Mouse (Mus musculus) heart, postnatal 10 days (tissue): ENCODE measurements around the gene Taf1b. TPM values are rescaled to one million over a fixed set of nuclear protein-coding genes. Genes with fewer than 3 reads are reported as not detected.

ENCODE experiments used
- DNase-seq, 2 experiments: peaks; one replicate each; pipeline ENCODE4 v3.0.0; 2021
- intact Hi-C: fragments of 180-260 bp; cut with DNase I; formaldehyde crosslinking; loops from one replicate; pipeline ENCODE4 v1.15.1; 2025
- total RNA-seq, 2 experiments: library from RNA; stranded (reverse); gene quantifications; 2 replicates each; pipeline ENCODE4 v1.2.3; 2021

Taf1b gene
- total RNA-seq, 2 experiments from 2014 or later, result 12.2 to 12.5 TPM

DNA sequence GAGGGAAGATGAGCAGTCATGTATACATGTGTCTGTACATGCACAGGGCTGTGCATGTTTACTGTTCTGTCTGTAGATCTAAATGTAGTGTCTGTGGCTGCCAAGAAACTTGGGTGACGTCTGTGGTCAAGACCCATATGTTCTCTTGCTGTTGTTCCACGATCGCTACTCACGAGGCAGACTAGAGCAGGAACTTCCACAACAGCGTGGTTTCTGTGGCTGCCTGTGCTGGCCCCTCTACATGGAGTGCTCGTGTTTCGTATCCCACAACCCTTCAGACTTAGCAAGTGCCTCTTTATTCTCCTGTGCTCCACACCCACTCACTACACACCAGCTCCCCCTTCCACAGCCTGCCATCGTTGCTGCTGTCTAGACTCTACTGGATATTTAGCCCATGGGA is 49.5 kb downstream of the Taf1b start:
- no peak for DNase-seq
- intact Hi-C loops, result no loop called here

DNA sequence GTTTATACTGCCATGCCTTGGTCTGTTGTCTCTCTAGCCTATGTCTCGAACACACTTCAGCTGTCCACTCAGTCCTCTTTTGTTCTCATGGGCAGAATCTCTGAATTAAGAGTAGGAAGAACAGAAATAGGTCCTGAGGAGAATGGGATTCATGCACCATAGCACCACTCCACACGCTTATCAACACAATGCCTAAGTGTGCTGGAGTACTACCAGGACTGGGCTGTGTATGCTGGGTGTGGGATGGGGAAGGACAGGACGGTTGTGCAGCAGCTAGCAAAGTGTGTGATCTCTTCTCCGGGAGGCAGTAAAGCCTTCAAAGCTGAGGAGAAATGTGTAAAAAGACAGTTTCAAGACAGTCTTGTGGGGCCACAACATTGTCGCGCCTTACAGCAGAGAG is 50.7 kb downstream of the Taf1b start:
- intact Hi-C loops, result no loop called here

DNA sequence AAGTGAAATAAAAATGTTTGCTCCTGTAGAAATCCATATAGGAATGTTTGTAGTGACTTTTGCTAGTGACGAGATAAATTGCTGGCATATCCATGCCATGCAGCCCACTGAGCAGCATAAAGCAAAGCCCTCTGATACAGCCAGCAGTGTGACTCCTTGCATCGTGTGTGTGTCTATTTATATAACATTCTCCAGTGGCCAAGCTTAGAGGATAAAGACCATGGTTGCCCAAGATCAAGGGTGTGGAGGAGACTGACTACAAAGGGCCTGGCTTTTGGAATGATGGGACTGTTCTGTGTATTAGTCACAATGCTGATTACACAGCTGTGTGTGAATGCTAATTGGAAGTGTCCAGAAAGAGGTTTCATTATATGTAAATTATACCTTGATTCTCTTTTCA is 54.4 kb downstream of the Taf1b start:
- DNase-seq, result peak in 1 of 2 experiments; percentile 13

More for the DNA sequence above, 50.7 kb downstream of the Taf1b start:
- no peak for DNase-seq

DNA sequence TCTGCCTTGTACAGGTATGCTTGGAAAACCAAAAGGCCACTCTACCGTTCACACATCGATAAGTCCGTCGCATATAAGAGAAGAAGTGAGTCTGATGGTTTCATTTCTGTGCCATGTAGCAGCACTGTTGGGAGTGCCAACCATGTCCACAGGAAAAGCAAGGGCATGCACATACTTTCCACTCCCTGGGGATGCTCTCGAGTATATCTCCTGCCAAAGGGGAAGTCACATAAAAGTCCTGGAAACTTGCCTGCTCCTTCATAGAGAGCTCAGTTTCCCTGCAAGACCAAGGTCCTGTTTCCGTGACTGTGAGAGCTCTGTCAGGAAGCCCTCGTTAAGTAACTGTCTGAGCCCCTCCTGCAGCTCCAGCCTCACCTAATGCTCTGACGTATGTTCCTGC is 57.8 kb downstream of the Taf1b start:
- intact Hi-C loops, result no loop called here
- DNase-seq, result no peak

More for the DNA sequence above, 54.4 kb downstream of the Taf1b start:
- intact Hi-C loops, result no loop called here

DNA sequence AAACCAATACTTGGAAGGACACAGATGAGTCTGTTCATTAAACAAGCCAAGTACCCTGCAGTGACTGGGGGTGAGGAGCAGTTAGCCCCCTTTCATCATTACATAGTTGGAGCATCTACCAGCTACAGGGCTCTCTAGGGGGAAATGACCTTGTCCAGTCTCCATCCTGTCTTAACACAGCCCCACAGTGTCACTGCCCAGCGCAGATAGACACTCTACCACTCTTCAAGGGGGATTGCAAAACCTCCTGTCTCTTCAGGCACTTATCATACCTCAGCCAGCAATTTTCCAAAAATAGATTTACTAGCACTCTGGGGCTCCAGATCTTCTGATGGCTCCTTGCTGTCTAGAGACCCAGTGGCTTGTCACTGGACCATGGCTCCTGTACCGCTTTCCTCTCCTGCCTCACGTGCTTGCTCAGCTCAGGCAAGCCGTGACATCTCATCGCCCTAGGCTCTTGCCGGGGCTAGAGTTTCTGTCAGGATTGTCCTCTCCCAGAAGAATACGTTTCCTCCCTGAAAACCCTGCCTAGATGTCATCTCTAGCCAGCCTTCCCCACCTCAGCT is 65.3 kb downstream of the Taf1b start:
- intact Hi-C loops, result no loop called here
- peak in 1 of 2 experiments; percentile 15 for DNase-seq

DNA sequence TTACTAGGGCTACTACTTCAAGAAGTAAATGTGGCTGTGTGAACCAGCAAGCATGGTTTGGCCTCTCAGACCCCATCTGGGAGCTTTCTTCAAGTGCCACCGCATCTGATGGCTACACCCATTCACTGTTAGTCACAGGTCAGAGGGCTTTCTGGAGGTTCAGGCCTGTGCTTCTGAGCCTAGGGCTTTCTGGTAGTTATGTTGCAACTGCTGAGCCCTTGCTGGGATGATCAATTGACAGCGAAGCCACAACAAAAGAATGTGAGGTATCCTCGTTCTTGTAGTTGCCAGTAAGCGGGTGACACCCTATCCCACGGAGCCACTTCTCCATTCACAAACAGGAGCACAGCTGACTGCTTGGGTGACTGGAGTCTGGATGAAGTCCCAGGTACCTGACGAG is 67.2 kb downstream of the Taf1b start:
- intact Hi-C loops, result no loop called here

DNA sequence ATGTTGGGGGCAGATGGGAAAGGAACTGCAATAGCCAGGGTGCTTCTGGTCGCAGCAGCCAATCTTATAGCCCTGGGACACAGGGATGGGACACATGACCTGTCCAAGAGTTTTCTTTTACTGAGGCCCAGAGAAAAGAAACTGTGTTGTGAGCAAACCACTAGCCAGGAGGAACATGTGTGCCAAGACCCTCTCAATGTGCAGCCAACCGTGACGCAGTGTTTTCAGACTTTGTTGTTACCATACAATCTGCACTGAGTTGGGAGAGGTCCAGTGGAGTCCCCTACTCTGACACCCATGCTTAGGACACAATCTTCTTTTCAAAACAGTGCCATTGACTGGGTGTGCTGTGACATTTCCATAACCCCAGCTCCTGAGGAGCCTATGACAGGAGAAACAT is 69.4 kb downstream of the Taf1b start:
- intact Hi-C loops, result no loop called here
- no peak for DNase-seq

More for the DNA sequence above, 67.2 kb downstream of the Taf1b start:
- no peak for DNase-seq

DNA sequence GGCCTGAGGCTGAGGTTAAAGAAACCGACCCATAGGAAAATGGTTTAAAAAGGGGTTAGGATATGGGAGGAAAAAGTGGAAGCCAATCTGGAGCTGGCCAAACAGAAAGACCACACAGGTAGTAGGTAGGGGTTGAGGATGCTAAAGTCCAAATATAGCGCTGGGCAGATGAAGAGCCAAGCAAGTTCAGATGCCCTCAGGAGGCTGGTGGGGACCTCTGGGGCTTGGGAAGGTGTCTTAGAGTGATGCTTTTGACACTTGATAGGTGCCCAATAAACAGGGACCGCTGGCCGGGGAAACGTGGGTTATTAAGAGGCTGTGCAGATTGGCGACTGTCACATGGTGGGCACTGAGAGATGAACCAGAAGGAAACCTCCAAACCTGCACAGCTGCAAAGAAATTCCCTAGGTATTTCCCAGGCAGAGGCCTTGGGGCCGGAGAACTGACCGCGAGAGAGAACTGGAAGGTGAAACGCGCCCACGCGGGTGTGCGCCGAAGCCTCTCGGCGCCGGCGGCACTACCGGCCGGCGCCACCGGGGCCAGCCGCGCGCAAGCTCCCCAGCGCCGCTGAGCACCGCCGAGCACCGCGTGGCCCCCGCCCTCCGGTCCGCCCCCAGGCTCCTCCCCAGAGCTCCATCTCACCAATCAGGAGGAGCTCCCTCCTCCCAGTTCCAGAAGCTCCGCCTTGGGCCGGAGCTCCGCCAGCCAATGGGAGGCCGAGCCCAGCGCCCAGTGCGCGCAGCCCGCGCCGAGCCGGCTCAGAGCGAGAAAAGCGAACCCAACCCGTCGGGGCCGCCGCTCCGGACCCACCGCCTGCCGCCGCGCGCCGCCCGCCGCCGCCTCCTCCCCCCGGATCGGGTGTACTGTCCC is 73.6 kb downstream of the Taf1b start, which contains the start of gene Grhl1:
TSS of gene Grhl1 (plus strand) at position 761 of the 870 bp plus-strand sequence.
- DNase-seq, result peak; percentile 94 to 96
- intact Hi-C loops, result loop anchor here (5.0 kb wide), 1 partner anchor 74 kb away; the partner anchor contains the start of gene Taf1b

DNA sequence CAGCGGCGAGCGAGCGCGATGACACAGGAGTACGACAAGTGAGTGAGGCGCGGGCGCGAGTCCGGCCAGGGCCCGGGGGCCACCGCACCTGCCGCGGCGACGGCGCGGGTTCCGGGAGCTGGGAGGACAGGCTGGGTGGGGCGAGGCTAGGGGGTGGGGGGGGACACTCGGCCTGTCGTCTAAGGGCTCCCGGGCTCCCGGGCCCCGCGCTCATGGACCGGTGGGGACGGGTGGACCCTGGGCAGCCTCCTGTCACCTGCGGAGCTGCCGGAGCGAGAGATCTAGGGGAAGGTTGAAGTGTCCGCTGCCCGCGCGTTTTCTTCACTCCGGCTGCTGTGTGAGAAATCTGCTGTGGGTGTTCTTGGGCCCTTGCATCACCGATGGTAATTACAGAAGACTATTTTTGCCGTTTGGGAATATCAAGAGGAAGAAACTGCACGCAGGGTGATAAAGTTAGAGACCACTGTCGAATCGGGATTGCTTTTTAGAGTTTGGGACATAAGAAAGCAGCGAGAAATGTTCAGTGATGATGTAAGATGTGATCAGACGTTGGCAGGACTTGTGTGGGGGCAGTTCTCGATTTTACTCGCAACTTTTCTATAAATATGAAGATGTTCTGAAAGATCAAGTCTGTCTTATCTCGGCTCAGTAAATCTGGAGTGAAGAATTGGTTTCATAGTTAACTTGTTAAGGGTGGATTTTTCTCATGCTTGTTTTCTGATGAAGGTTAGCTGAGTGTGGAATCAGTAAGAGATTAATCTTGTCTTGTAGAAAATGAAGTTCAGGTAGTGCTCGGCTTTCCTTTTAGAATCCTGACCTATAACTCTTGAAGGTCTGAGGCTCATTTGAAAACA is 74.5 kb downstream of the Taf1b start:
- no peak for DNase-seq
- intact Hi-C loops, result loop anchor here (5.0 kb wide), 1 partner anchor 75 kb away; the partner anchor contains the start of gene Taf1b

DNA sequence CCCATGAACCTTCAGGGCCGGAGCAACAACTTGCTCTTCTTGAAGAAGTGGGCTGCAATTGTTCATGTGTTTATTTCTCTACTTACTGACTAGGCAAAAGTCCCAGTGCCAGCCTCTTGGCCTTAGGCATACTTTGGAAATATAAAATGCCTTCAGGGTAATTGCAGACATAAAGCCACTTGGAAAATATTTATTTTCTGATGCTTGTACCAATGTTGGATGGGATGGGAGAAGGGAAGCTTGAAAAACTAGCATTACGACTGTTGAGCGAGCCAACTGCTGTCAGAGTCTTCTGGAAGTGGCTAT is 75.1 kb downstream of the Taf1b start:
- intact Hi-C loops, result loop anchor here (5.0 kb wide), 1 partner anchor 76 kb away; the partner anchor contains the start of gene Taf1b

DNA sequence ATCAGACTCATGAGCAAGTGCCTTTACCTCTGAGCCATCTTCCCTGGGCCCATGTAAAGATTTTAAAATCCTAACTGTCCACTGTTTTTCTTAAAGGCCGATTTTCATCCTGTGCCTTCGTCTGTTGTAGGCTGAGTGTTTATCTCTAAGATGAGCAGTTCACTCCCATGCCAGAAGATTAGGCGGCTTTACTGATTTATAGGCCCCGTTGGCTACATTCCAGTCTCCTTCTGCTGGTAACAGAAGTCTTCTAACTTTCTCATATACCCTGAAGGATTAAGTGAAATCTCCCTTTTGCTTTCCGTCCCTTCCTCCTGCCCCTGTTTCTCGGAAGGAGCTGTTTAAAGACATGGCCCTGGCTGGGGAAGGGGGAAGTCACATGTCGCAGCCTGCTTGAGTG is 76.7 kb downstream of the Taf1b start:
- intact Hi-C loops, result loop anchor here (5.0 kb wide), 1 partner anchor 78 kb away; the partner anchor contains the start of gene Taf1b
- no peak for DNase-seq

More for the DNA sequence above, 75.1 kb downstream of the Taf1b start:
- no peak for DNase-seq

DNA sequence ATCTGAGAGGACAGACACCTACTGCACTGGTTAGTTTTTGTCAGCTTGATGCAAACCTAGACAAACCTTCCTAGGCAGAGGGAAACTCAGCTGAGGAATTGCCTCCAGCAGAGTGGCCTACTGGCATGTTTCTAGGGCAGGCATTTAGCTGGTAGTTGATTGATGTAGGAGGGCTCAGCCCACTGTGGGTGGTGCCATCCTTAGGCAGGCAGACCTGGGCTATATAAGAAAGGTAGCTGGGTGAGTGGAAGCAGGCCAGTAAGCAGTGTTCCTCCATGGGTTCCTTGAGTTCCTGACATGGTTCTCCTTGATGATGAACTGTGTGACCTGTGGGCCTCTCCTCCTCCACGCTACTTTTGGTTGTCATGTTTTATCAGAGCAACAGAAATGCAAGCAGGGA is 82.3 kb downstream of the Taf1b start:
- intact Hi-C loops, result no loop called here

DNA sequence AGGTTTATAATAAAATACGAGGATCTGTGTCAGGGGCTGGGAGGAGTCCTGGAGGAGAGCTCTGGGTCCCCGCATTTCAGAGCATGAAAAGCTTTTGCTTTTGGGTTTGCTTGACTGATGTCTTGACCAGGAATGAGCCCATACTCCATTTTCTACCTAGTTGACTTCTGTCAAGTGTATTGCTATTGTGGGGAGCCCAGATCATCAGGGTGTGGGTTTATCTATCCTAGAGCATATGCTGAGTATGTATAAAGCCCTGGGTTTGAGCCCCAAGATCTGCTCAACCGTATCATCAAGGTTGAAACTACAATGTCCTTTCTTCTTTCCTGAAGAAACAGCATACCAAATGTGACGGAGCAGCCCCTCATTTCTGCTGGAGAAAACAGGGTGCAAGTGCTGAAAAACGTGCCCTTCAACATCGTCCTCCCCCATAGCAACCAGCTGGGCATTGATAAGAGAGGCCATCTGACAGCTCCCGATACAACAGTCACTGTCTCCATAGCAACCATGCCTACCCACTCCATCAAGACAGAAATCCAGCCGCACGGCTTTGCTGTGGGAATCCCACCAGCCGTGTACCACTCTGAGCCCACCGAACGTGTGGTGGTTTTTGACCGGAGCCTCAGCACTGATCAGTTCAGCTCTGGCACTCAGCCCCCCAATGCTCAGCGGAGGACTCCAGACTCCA is 83.0 kb downstream of the Taf1b start:
- intact Hi-C loops, result no loop called here
- no peak for DNase-seq

More for the DNA sequence above, 82.3 kb downstream of the Taf1b start:
- no peak for DNase-seq

DNA sequence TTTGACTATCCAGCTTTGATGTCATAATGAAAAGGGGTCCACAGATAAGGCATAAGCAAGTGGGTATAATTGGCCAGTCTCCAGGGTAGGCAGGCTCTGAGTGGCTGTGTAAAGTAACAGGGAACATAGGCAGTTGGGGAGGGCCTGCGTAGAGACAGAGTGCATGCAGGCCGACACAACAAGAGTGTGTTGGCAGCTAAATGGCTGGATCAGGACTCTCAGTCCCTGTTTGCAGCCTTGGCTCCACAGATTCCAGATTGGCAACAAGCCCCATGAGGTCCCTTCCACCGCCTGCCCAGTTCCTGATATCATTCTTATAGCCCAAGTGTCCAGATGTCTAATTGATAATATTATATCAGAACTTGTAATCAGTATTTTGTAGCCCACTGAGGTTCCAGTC is 85.5 kb downstream of the Taf1b start:
- peak; percentile 23 to 35 for DNase-seq
- intact Hi-C loops, result no loop called here

DNA sequence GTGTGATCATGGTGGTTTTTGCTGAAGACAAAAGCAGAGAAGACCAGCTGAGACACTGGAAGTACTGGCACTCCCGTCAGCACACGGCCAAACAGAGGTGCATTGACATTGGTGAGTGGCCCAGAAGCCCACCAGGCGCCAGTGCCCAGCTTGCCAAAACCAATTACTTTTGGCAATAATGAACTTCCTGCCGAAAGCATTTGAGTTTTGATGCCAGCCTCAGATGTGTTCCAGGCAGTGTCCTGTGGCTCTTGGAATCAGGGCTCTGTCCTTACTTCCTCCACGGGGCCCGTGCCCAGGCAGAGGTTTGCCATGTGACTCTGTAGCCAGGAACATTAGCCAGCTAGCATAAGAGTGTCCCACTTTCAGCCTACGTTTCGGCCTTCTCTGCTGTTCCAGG is 86.7 kb downstream of the Taf1b start:
- no peak for DNase-seq
- intact Hi-C loops, result no loop called here

DNA sequence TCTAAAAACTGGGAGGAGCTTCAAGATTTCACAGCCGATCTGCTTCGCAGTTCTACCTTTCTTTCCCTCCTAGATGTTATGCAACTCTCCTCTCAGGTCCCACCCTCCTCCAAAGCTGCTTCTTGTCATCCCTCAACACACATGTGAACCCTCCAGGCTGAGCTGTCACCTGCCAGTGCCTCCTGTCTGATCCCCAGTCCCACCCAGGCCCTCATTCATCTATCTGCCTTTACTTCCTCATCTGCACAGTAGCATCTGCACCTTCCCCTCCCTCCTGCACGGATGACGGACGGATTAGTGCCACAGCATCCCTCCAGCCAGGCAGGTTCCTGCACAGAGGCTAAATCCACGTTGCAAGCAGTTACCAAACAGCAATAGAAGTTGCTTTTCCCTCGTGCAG is 88.0 kb downstream of the Taf1b start:
- no peak for DNase-seq
- intact Hi-C loops, result no loop called here

DNA sequence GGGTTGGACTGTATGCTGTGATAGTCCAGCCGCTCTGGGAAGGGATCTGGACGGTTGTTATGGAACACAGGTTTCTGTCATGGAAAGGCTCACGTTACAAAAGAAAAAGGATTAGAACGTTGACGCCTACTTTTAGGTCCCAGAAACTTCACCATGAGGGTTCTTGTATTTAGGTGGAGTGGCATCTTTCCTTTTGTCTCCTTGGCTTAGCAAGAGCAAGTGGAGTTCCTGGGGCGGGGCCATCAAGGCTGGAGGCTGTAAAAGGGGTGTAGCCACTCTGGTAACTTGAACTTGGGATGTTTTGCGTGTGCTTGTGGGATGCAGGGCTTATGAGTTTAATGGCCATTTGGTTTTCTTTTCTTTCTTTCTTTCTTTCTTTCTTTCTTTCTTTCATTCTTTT is 92.2 kb downstream of the Taf1b start:
- DNase-seq, result no peak

DNA sequence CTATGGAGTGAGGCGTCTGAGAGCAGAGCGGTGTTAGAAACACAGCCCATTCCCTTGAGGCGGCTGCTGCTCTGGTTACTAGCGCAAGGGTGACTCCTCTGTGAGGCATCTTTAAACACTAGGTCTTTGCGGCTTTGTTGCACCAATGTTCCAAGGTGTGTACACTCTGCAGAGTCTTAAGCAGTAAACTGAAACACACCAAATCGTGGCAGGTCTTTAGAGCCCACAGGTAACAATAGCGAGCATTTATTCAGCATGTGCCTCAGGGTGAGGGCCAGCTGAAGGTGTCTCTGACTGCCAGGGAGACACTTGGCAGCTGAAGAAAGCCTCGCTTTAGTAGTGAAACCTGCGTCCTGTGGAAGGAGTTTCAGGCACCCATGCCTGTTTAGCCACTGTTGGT is 93.9 kb downstream of the Taf1b start:
- DNase-seq, result no peak
- intact Hi-C loops, result no loop called here

More for the DNA sequence above, 92.2 kb downstream of the Taf1b start:
- intact Hi-C loops, result no loop called here

DNA sequence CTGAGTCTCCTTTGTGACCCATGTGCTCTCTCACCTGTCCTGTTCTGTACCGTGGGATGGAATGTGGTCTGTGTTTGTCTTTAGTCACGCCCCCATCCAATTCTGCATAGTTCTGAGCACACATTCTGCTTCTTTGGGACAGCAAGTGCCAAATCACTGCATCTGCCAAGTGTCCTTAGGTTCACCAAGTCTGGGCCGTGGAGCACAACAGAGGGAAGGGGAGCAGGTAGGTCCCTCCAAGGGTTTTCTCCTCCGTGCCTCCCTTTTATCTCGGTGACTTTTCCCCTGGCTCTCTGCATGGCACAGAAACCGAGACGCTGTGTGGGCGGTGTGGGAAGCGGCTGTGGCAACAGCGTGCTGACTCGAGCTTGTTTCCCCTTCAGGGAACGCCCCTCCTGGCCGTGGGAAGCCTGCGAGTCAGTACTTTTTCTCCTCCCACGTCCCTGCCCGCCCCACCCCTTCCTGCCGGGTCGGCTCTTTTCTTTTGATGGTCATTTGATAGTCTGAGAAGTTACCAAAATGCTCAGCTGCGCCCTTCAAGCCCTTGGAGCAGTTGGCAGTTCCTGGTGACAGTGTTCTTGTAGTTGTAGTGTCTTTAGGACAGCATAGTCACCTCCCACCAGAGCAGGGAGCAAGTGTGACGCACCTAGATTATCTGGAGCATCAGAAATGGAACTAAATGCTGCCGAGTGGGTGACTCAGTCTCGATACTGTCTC is 95.0 kb downstream of the Taf1b start:
- peak; percentile 70 to 71 for DNase-seq
- intact Hi-C loops, result no loop called here

DNA sequence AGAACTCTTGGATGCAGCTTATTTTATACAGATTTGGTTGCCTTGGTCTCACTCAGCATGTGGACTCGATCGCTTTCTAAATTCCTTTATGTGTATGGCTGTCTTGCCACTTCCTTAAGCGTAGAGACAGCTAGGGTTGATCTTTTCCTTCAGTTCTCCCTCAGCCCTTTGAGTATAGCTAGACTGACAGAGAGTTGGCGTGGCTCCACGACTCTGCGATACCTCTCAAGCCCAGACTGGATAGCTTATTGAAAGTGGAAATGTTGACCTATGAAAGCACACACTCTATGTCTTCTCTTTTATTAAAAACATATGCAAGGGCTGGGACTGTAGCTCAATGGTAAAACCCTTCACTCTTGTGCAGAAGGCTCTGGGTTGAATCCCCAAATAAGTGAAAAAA is 99.2 kb downstream of the Taf1b start:
- DNase-seq, result no peak
- intact Hi-C loops, result no loop called here
